Mouse (Mus musculus): Measurements from ENCODE around the gene Cerkl. TPM values are rescaled to one million over a fixed set of nuclear protein-coding genes. Genes with fewer than 3 reads are reported as not detected.

Gene Cerkl
- polyA plus RNA-seq, 1 experiment from 2014 or later = not detected

- ChIA-PET POLR2A (no interaction called here), CTCF (no interaction called here)
- ATAC-seq (no peak), DNase-seq (ENCODE audit: low read depth, low spot score) (no peak)
- in situ Hi-C loops (cut with MboI; ENCODE audit: low pct_unique_long_range_greater_than_20kb) = loop anchor here (25.0 kb wide), 2 partner anchors 929 to 1321 kb away; partner anchors contain the start of gene Prdx6b
- H3K27me3 ChIP-seq = peaks cover 11% of the 10 kb centered on the region
- TF ChIP-seq CTCF (IDR thresholded peaks at IDR 0.05) = no peak
Measured at GRCm38 (mm10) chr2:79357835-79358234, 98.8 kb downstream of the Cerkl start.

DNA sequence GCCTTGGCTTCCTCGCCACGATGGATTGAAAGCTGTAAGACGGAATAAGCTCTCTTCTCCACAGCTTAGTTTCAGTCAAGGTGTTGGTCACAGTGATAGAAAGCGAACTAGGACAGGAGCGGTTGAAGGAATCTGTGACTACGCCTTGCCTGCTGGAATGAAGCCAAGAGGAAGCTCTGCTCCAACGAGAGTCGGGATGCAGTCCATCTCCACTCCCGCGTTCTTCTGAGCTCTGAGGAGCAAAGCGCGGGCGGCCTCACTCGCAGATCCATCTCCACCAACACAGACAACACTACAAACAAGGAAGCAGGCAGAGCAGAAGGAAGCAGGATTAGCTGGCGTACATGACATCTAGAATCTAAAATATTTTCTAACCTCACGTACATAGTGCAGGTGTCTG is 101.8 kb downstream of the Cerkl start:
- CTCF ChIA-PET = no interaction called here
- in situ Hi-C loops (cut with MboI; ENCODE audit: low pct_unique_long_range_greater_than_20kb) = loop anchor here (25.0 kb wide), 2 partner anchors 933 to 1317 kb away; partner anchors contain the start of gene Prdx6b
- DNase-seq (ENCODE audit: low read depth, low spot score) (no peak), ATAC-seq (no peak)
- H3K27me3 ChIP-seq = peaks cover 6% of the 10 kb centered on the region
- POLR2A ChIA-PET = no interaction called here
- TF ChIP-seq CTCF (IDR thresholded peaks at IDR 0.05) = no peak

GRCm38 (mm10) chr2:79352100-79352802 is 104.3 kb downstream of the Cerkl start:
- POLR2A ChIA-PET = interaction anchor here (0.6 kb wide), 1 partner anchor 1046 kb away, joined by 4 read pairs; no protein-coding TSS in a partner anchor
- H3K27me3 ChIP-seq = peaks cover 13% of the 10 kb centered on the region
- no peak for ATAC-seq
- DNase-seq (ENCODE audit: low read depth, low spot score) = no peak
- CTCF ChIA-PET = interaction anchor here (0.8 to 1.6 kb wide), 3 partner anchors 11 to 25 kb away, joined by 3 to 4 read pairs (median 3); no protein-coding TSS in a partner anchor
- TF ChIP-seq CTCF (IDR thresholded peaks at IDR 0.05) = no peak
- in situ Hi-C loops (cut with MboI; ENCODE audit: low pct_unique_long_range_greater_than_20kb) = loop anchor here (25.0 kb wide), 2 partner anchors 935 to 1315 kb away; partner anchors contain the start of gene Prdx6b

- ATAC-seq (no peak), DNase-seq (ENCODE audit: low read depth, low spot score) (no peak)
- in situ Hi-C loops (cut with MboI; ENCODE audit: low pct_unique_long_range_greater_than_20kb) = loop anchor here (25.0 kb wide), 2 partner anchors 936 to 1314 kb away; partner anchors contain the start of gene Prdx6b
- POLR2A ChIA-PET = interaction anchor here (0.6 kb wide), 1 partner anchor 1045 kb away, joined by 4 read pairs; no protein-coding TSS in a partner anchor
- peaks cover 13% of the 10 kb centered on the region for H3K27me3 ChIP-seq
- CTCF ChIA-PET = interaction anchor here (0.8 to 1.6 kb wide), 3 partner anchors 8 to 16 kb away, joined by 3 read pairs; no protein-coding TSS in a partner anchor
- no peak for TF ChIP-seq CTCF (IDR thresholded peaks at IDR 0.05)
Measured at GRCm38 (mm10) chr2:79351179-79352099, 105.1 kb downstream of the Cerkl start.

- ATAC-seq (no peak), DNase-seq (ENCODE audit: low read depth, low spot score) (no peak)
- in situ Hi-C loops (cut with MboI; ENCODE audit: low pct_unique_long_range_greater_than_20kb) = no loop called here
- POLR2A ChIA-PET = no interaction called here
- peaks cover 8% of the 10 kb centered on the region for H3K27me3 ChIP-seq
- CTCF ChIA-PET = no interaction called here
- TF ChIP-seq CTCF (IDR thresholded peaks at IDR 0.05) = no peak
Measured at GRCm38 (mm10) chr2:79343115-79343514, 113.5 kb downstream of the Cerkl start.

GRCm38 (mm10) chr2:79339003-79339402 is 117.6 kb downstream of the Cerkl start:
- no peak for DNase-seq (ENCODE audit: low read depth, low spot score)
- H3K27me3 ChIP-seq = peaks cover 7% of the 10 kb centered on the region
- ChIA-PET CTCF (interaction anchor here (1.1 kb wide), 1 partner anchor 395 kb away, joined by 3 read pairs; no protein-coding TSS in a partner anchor), POLR2A (no interaction called here)
- in situ Hi-C loops (cut with MboI; ENCODE audit: low pct_unique_long_range_greater_than_20kb) = no loop called here
- TF ChIP-seq CTCF (IDR thresholded peaks at IDR 0.05) = no peak
- no peak for ATAC-seq

DNA sequence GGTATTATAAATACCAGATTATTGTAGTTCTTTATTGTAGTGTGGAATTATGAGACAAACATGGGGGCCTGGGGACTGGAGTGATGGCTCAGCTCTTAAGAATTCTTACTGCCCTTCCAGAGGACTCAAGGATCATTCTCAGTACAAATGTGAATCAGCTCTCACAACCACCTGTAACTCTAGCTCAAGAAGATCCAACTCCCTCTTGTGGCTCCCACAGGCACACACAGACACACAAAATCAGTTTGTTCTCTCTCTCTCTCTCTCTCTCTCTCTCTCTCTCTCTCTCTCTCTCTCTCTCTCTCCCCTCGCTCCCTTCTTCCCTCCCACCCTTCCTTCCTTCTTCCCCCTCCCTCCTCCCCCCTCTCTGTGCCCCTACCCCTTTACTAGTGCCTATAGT is 120.4 kb downstream of the Cerkl start:
- TF ChIP-seq CTCF (IDR thresholded peaks at IDR 0.05) = peak; percentile 45
- DNase-seq (ENCODE audit: low read depth, low spot score) (no peak), ATAC-seq (no peak)
- CTCF ChIA-PET = interaction anchor here (1.1 to 1.5 kb wide), 2 partner anchors 163 to 377 kb away, joined by 3 read pairs; no protein-coding TSS in a partner anchor
- POLR2A ChIA-PET = no interaction called here
- no peaks in the 10 kb centered on the region for H3K27me3 ChIP-seq
- in situ Hi-C loops (cut with MboI; ENCODE audit: low pct_unique_long_range_greater_than_20kb) = no loop called here

GRCm38 (mm10) chr2:79334661-79335060 is 121.9 kb downstream of the Cerkl start:
- DNase-seq (ENCODE audit: low read depth, low spot score) (no peak), ATAC-seq (no peak)
- in situ Hi-C loops (cut with MboI; ENCODE audit: low pct_unique_long_range_greater_than_20kb) = no loop called here
- TF ChIP-seq CTCF (IDR thresholded peaks at IDR 0.05) = no peak
- no peaks in the 10 kb centered on the region for H3K27me3 ChIP-seq
- CTCF ChIA-PET = interaction anchor here (1.3 to 1.5 kb wide), 2 partner anchors 46 to 164 kb away, joined by 3 read pairs; no protein-coding TSS in a partner anchor
- POLR2A ChIA-PET = no interaction called here

DNA sequence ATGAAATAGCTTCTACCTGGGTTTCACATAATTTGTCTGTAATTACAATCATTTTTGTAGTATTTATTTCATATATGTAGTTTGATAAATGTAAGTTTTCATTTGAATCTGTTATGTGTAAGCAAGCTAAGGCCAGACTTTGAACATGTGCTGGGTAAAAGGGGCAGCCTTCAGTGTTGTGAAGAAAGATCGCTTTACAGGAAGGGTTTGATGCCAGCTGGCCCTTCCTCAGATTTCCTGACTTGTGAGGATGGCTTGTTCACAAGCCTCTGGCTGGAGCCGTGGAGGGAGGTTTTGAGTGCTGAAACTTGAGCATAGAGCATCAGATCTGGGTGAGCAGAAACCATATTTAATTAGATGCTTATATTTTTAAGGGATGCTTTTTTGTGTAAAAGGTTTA is 128.5 kb downstream of the Cerkl start:
- TF ChIP-seq CTCF (IDR thresholded peaks at IDR 0.05) = no peak
- H3K27me3 ChIP-seq = peaks cover under 1% of the 10 kb centered on the region
- ChIA-PET POLR2A (no interaction called here), CTCF (interaction anchor here (0.8 kb wide), 1 partner anchor 10 kb away, joined by 3 read pairs; no protein-coding TSS in a partner anchor)
- in situ Hi-C loops (cut with MboI; ENCODE audit: low pct_unique_long_range_greater_than_20kb) = no loop called here
- DNase-seq (ENCODE audit: low read depth, low spot score) = no peak
- no peak for ATAC-seq

GRCm38 (mm10) chr2:79316182-79316880 is 140.3 kb downstream of the Cerkl start:
- no peaks in the 10 kb centered on the region for H3K27me3 ChIP-seq
- ATAC-seq (no peak), DNase-seq (ENCODE audit: low read depth, low spot score) (no peak)
- CTCF ChIA-PET = no interaction called here
- in situ Hi-C loops (cut with MboI; ENCODE audit: low pct_unique_long_range_greater_than_20kb) = no loop called here
- POLR2A ChIA-PET = no interaction called here
- TF ChIP-seq CTCF (IDR thresholded peaks at IDR 0.05) = no peak
